Mouse (Mus musculus): ENCODE data around the gene Hsf4.
"Not testable (repeated sequence)": the region's sequence is repeated elsewhere in the genome, so short reads cannot be mapped to it uniquely, and the experiment has no call there.

Hsf4 gene

GRCm38 (mm10) chr8:105285514-105285913, 15.9 kb downstream of the Hsf4 start:
- no peak for DNase-seq (ENCODE audit: inconsistent ontology term)

GRCm38 (mm10) chr8:105286907-105287306, 17.3 kb downstream of the Hsf4 start:
- no peak for DNase-seq (ENCODE audit: inconsistent ontology term)

- DNase-seq (ENCODE audit: inconsistent ontology term): no peak
Measured at GRCm38 (mm10) chr8:105288231-105288630, 18.6 kb downstream of the Hsf4 start.

GRCm38 (mm10) chr8:105288958-105289732, 19.5 kb downstream of the Hsf4 start:
- DNase-seq (ENCODE audit: inconsistent ontology term): peak; percentile 97

GRCm38 (mm10) chr8:105289805-105290460, 20.3 kb downstream of the Hsf4 start, which contains the start of gene 4931428F04Rik:
Gene 4931428F04Rik, minus strand, starts transcription at chr8:105289864.
- DNase-seq (ENCODE audit: inconsistent ontology term): peak; percentile 42

GRCm38 (mm10) chr8:105290554-105291314, 21.1 kb downstream of the Hsf4 start:
- peak; percentile 80 for DNase-seq (ENCODE audit: inconsistent ontology term)

- not testable (repeated sequence) for DNase-seq (ENCODE audit: inconsistent ontology term)
Measured at GRCm38 (mm10) chr8:105291364-105291763, 21.8 kb downstream of the Hsf4 start.

- not testable (repeated sequence) for DNase-seq (ENCODE audit: inconsistent ontology term)
Measured at GRCm38 (mm10) chr8:105291802-105292201, 22.2 kb downstream of the Hsf4 start.

- peak; percentile 59 for DNase-seq (ENCODE audit: inconsistent ontology term)
Measured at GRCm38 (mm10) chr8:105292471-105292870, 22.9 kb downstream of the Hsf4 start.

GRCm38 (mm10) chr8:105293405-105293804, 23.8 kb downstream of the Hsf4 start:
- DNase-seq (ENCODE audit: inconsistent ontology term): no peak

GRCm38 (mm10) chr8:105294776-105295175, 25.2 kb downstream of the Hsf4 start:
- no peak for DNase-seq (ENCODE audit: inconsistent ontology term)

- no peak for DNase-seq (ENCODE audit: inconsistent ontology term)
Measured at GRCm38 (mm10) chr8:105295256-105295655, 25.7 kb downstream of the Hsf4 start.

GRCm38 (mm10) chr8:105295895-105296573, 26.4 kb downstream of the Hsf4 start, which contains the start of gene Exoc3l:
Gene Exoc3l, minus strand, starts transcription at chr8:105296101.
- no peak for DNase-seq (ENCODE audit: inconsistent ontology term)

- peak; percentile 90 for DNase-seq (ENCODE audit: inconsistent ontology term)
Measured at GRCm38 (mm10) chr8:105297511-105298192, 28.1 kb downstream of the Hsf4 start, which contains the start of gene E2f4. Gene E2f4, plus strand, starts transcription at chr8:105297663.

- DNase-seq (ENCODE audit: inconsistent ontology term): no peak
Measured at GRCm38 (mm10) chr8:105298351-105299252, 29.0 kb downstream of the Hsf4 start.

- DNase-seq (ENCODE audit: inconsistent ontology term): no peak
Measured at GRCm38 (mm10) chr8:105299962-105300361, 30.4 kb downstream of the Hsf4 start.

- peak; percentile 10 for DNase-seq (ENCODE audit: inconsistent ontology term)
Measured at GRCm38 (mm10) chr8:105303396-105303795, 33.8 kb downstream of the Hsf4 start.

- peak; percentile 71 for DNase-seq (ENCODE audit: inconsistent ontology term)
Measured at GRCm38 (mm10) chr8:105303874-105304273, 34.3 kb downstream of the Hsf4 start.

- DNase-seq (ENCODE audit: inconsistent ontology term): peak; percentile 83
Measured at GRCm38 (mm10) chr8:105304325-105305210, 35.0 kb downstream of the Hsf4 start.
